Mouse (Mus musculus): ENCODE data around the gene Tcte3. TPM values are rescaled to one million over a fixed set of nuclear protein-coding genes. Genes with fewer than 3 reads are reported as not detected.

Gene Tcte3
- total RNA-seq, 2 experiments from 2014 or later: 1.00 TPM; not detected in 1

Other genes with a start within 250 kb of the Tcte3 start
- gene Wdr27, start 98.3 kb downstream of the Tcte3 start, total RNA-seq (2021): 1 to 10 TPM in 1 of 2 experiments, under 1 TPM in 1; 0.73 to 1.7 TPM
- 10 to 100 TPM; 13.1 to 14.6 TPM for gene 1600012H06Rik, start 98.3 kb downstream of the Tcte3 start, total RNA-seq (2021)
- 10 to 100 TPM; 48.8 to 49.7 TPM for gene Phf10, start 80.2 kb downstream of the Tcte3 start, total RNA-seq (2021)
- 1 to 10 TPM; 2.0 to 3.6 TPM for gene 9030025P20Rik, start 63.0 kb downstream of the Tcte3 start, total RNA-seq (2021)
- gene Gm3417, start 62.7 kb downstream of the Tcte3 start, total RNA-seq (2021): not detected
- 1 to 10 TPM; 1.4 to 1.5 TPM for gene Gm3435, start 31.3 kb downstream of the Tcte3 start, total RNA-seq (2021)
- gene Ermard, start 280 bp downstream of the Tcte3 start, total RNA-seq (2021): 10 to 100 TPM; 29.0 to 33.6 TPM
- gene Gm3448, start within 50 bp of the Tcte3 start, total RNA-seq (2021): 1 to 10 TPM; 1.3 to 1.6 TPM

Data from heart, postnatal 14 days (tissue).